In genomic region chr1:180718756-180719155, GRCm38 (mm10) we compare ENCODE assay signal across 27 mouse cellular contexts. TPM values are rescaled to one million over a fixed set of nuclear protein-coding genes. Genes with fewer than 3 reads are reported as not detected.
"Had no signal": no experiment of that assay in that cellular context is flagged by ENCODE, and none has a peak within 500 bp of the region (broad histone marks: within the 10 kb centered on the region; RNA-seq: fewer than 3 reads in every experiment).

No protein-coding gene starts in this region.

- H3K9ac ChIP-seq: limb, embryonic 13.5 days; liver, embryonic 12.5 days; liver, embryonic 15.5 days had no signal

- H3K27me3 ChIP-seq: liver, embryonic 12.5 days had no signal

- ATAC-seq: liver, embryonic 12.5 days had no signal

- H3K36me3 ChIP-seq: limb, embryonic 10.5 days; limb, embryonic 13.5 days; liver, embryonic 12.5 days; liver, embryonic 15.5 days; midbrain, embryonic 10.5 days had no signal

- DNase-seq: kidney, adult 9 months; kidney, postnatal 14 days; kidney, postnatal 4 days; layer of hippocampus, adult 9-11 months; liver; lung, adult 18-20 months; lung, postnatal 14 days; lung, postnatal 4 days; midbrain, embryonic 14.5 days; thymus, adult 18-20 months; thymus, postnatal 36 days had no signal

- H3K4me3 ChIP-seq: layer of hippocampus, adult 2 months; limb, embryonic 10.5 days; limb, embryonic 13.5 days; liver, embryonic 12.5 days; liver, embryonic 15.5 days; megakaryocyte, embryonic 14.5 days; midbrain, embryonic 10.5 days had no signal

- H3K9me3 ChIP-seq: limb, embryonic 10.5 days; limb, embryonic 13.5 days; liver, embryonic 12.5 days; liver, embryonic 15.5 days; megakaryocyte, embryonic 14.5 days; midbrain, embryonic 10.5 days had no signal

- H3K4me2 ChIP-seq: limb, embryonic 13.5 days; liver, embryonic 12.5 days; liver, embryonic 15.5 days had no signal

- H3K27ac ChIP-seq: layer of hippocampus, adult 2 months; limb, embryonic 10.5 days; limb, embryonic 13.5 days; liver, embryonic 12.5 days; liver, embryonic 15.5 days; midbrain, embryonic 10.5 days had no signal

- H3K4me1 ChIP-seq: limb, embryonic 10.5 days; limb, embryonic 13.5 days; midbrain, embryonic 10.5 days had no signal

RNA-seq across cellular contexts. Expression of gene Mixl1, which starts 21.9 kb away (rescaled TPM):
- total RNA-seq: layer of hippocampus, adult 2 months; layer of hippocampus, postnatal 25 days; left cerebral cortex, adult 18-20 months; left cerebral cortex, postnatal 25 days; midbrain, postnatal 0 days had no signal
- polyA plus RNA-seq: midbrain, embryonic 14.5 days; neural tube, embryonic 14.5 days; small intestine, adult 2 months; stomach, embryonic 16.5 days; testis, adult 2 months; urinary bladder, adult 2 months had no signal
